Mouse (Mus musculus) brain, embryonic 18.5 days (tissue): ENCODE data around the gene Taf9.

Experiments used
- DNase-seq: peaks from one replicate; pipeline ENCODE4 v3.0.0-alpha.2; 2012; ENCODE audit warnings: low read depth, low spot score

Taf9 gene

GRCm38 (mm10) chr13:100669291-100670022 lies 18.1 kb downstream of the Taf9 start, which contains the start of gene Ccdc125:
Gene Ccdc125 (plus strand): TSS chr13:100669717.
- no peak for DNase-seq

- no peak for DNase-seq
Measured at GRCm38 (mm10) chr13:100670181-100670741, 18.9 kb downstream of the Taf9 start.

- DNase-seq: no peak
Measured at GRCm38 (mm10) chr13:100675936-100676635, 24.7 kb downstream of the Taf9 start.

DNA sequence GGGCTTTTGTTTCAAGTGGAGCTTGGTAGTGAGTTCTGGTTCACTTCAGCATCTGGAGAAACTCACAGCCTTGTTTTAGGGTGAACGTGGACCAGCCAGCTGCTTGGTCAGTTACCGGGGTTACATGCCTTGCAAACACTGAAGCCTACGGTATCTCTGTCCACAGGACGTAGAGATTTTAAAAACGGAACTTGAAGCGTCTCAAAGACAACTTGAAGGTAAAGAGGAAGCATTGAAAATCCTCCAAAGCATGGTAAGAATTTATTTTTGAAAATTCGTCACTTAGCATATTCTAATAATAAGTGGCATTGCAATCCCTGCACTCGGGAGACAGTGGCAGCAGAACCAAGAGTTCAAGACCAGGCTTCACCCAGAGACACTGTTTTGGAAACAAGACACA lies 30.2 kb downstream of the Taf9 start:
- no peak for DNase-seq

GRCm38 (mm10) chr13:100682837-100683236 lies 31.5 kb downstream of the Taf9 start:
- DNase-seq: no peak

DNA sequence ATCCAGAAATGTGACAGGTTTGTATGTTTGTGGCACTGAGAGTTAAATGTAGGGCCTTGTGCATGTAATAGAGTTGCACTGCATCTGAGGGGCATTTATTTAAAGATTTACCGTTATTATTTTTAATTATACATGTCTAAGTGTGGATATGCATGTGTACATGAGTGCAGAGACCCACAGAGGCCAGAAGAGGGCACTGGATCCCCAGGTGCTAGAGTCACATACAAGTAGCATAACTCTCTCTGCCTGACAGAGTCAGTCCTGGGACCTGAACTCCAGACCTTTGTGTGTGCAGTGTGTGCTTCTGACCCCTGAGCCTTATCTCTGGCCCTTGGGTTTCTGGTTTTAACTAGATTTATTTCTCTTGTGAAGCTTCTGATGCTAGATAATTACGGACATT lies 33.0 kb downstream of the Taf9 start:
- DNase-seq: no peak

DNA sequence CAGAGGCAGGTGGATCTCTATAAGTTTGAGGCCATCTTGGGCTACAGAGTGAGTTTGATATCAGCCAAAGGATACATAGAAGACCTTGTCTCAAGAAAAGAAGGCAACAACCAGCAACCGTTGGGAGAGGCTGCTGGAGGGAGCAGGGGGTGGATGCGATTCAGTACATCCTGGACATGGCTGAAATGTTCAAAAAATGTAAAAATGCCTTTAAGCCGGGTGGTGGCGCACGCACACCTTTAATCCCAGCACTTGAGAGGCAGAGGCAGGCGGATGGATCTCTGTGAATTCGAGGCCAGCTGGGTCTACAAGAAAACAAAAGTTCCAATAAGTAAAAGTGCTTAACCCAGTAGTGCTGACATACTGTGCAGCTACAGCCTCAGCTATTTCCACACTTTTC lies 36.1 kb downstream of the Taf9 start:
- DNase-seq: no peak

DNA sequence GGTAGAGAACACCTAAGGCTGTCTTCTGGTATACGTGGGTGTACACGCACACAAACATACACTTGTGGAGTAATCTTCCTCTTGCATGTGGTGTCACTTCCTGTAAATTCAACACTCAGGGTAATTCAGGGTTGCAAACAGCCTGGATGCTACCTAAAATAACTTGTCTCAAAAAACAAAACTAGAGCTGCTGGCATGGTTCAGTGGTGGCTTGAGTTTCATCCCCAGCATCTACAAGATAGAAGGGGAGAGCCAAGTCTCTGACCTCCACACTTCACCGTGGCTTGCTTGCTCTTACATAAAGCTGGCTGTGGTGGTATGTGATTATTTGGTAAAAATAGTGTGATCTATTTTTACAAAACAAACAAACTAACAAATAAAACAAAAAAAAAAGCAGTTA lies 46.2 kb downstream of the Taf9 start:
- DNase-seq: no peak

DNA sequence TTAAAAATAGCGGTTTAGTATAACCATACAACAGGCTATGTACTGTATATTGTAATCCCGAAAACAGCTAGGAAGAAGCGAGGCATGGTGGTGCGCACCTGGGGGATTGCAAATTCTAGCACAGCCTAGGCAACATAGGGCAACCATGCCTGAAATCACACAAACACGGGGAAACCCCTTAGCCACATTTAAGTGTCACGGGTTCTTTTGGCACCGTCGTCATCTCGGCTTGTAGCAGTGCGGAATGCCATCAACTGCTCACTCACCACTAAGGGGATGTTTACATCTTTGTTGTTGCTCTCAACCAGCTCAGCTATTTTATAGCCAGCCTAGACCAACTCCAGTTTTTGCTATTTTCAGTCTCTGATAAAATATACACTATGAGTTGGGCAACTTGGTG lies 47.5 kb downstream of the Taf9 start:
- no peak for DNase-seq

DNA sequence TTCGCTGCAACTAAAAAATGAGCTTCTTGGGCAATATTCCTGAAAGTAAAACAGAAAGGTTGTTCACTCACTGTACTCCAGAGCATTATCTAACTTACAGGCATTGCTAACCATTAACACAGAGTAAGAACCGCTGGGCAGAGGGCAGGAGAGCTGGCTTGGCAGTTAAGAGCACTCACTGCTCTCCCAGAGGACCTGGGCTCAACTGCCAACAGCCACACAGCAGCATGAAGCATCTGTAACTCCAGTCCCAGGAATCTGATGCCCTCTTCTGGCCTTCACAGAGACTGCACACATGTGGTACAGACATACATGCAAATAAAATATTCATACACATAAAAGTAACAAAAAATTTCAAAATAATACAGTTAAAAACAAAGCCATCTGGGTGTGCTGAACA lies 52.1 kb downstream of the Taf9 start:
- no peak for DNase-seq
